Mouse (Mus musculus): Measurements from ENCODE around the gene Ebp.

The Ebp gene

DNA sequence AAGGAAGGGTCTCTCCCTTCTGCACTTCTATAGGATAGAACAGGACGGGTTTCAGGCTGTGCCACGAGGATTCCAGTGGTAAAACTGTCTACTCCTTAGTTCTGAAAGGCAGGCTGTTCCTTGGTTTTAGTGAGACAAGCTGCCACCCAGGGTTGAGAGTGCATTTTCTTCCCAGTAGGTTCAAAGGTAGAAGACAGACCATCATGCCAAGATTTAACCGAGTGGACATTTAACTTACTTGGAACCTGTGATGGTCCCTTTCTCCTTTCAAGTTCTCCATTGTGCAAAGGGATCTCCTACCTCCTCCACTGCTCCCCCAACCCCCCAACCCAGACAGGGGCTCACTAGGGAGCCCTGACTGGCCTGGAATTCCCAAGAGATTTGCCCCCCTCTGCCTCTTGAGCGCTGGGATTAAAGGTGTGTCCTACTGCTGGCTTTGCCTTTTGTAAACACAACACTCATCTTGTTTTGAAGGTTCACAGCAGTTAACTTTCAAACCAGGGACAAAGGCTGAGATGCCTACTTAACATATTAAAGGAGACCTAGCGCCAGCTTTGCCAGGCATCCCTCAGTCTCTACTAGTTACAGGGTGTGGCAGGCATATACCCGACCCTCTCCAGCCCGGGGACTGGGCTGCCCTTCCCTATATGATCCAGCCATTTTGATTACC is 10.3 kb downstream of the Ebp start:
- DNase-seq: no peak

DNA sequence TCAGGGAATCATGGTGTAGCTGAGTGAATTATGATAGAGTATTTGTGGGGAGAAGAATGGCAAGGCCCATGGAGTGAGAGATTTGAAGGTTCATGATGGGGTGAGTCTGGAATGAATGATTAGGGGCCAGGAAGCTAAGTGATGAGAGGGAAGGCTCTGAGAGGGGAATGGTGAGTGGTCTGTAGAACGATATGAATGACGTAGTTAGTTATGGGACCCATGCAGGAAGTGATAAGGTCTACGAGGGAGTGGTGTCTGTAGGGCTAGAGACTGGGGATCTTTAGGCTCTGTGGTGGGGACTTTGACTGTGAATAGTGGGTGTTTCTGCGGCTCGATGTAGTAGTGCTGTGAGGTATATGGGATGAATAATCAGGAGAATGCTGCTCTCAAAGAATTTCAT is 13.7 kb downstream of the Ebp start:
- no peak for DNase-seq

DNA sequence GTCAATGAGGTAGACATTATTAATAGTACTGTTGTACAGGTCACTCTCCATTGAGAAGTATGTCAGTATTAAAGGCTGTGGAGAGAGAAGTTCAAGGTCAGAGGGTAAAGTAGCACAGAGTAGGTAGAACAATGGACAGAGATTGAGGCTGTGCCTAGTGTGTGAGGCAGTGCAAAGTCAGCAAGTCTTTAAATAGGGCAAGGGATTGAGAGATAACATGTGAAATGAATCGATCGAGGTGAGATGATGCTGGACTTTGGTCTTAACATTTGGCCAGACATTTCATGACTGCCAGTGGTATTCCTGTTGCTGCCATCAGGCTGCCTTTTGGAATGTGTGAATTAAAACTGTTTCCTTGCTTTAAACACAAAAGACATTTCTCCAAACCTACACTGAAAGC is 14.4 kb downstream of the Ebp start:
- DNase-seq: no peak

DNA sequence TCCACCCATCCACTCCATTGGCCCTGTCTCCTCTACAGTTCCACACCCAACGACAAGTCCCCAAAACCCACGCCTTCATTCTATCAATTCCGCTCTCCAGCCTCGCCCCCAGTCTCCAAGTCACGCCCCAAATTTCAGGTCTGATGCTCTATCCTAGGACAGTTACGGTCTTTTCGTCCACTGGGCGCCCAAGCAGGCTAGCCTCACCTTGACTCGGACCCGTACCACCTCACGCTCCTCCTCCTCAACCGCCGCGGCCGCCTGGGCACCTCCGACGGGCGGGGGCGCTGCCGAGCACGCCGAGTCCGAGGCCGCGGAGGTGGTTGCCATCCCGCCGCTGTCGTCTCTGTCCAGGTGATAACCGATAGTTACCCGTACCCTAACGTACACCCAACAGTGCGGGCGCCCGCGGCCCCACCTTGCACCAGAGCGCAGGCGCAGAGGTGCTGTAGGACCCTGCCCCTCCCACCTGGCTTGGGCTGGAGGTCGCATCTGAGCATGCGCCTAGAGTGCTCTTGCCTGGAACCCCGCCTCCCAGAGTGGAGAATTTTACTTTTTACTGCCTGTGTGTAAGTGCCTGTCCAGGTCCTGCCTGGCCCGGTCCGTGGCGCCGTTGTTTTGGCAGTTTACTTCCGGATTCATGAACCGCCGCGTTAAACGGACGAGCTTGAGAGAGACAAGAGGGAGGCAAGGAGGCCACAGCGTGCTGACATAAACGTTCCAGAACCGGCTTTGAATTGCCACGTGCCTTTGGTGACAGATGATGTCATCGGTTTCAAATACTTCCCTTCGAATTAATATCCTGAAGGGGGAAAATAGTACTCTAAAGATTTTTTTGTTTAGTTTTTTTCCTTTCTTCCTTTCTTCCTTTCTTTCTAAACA is 17.6 kb downstream of the Ebp start, which contains the start of gene Tbc1d25:
TSS of gene Tbc1d25 (minus strand) at position 678 of the 882 bp plus-strand sequence.
- peak; percentile 92 for DNase-seq

DNA sequence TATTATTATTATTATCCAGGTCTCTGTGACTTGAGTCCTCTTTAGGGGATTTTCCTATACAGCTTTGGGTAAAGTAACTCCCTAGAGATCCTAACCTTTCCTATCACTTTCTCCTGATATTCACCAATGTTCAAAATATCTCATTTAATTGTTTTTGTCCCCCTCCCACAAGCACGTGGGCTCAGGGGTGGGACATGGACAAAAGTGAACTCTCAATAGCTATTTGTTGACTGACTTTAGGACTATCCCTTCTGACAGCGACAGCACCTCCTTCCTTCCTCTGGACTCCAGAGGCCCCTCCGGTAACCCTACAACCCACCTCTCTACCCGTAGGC is 18.2 kb downstream of the Ebp start:
- DNase-seq: no peak

DNA sequence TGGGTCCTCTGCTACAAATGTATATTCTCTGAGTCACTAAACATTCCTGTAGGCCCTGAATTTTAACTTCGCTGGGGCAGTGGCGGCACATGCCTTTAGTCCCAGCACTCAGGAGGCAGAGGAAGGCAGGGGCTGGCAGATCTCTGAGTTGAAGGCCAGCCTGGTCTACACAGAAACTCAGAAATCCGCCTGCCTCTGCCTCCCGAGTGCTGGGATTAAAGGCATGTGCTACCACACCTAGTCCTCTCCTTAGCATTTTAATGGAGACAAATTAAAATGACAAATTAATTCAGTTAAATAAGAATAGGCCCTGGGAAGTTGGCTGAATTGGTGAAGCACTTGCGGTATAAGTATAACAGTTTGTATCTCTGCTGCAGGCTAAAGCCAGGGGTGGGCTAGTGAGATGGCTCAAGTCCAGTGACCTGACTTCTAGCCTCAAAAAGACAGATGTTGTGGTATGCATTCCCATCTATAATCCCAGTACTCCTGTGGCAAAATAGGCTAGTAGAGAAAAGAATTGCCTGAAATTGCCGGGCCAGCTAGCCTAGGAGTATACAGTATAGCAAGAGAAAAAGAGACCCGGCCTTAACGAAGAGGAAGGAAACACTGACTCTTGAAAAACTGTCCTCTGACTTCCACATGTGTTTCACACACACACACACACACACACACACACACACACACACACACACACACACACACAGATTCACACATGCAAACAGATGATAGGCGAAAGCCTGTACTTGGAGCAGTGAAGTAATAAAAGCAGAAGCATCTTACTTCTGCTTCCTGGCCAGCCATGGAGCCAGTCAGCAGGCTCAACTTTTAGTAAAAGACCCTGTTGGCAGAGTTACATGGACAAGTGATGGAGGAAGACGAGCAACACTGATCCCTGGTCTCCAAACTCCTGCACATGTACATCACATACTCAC is 25.3 kb downstream of the Ebp start:
- no peak for DNase-seq

DNA sequence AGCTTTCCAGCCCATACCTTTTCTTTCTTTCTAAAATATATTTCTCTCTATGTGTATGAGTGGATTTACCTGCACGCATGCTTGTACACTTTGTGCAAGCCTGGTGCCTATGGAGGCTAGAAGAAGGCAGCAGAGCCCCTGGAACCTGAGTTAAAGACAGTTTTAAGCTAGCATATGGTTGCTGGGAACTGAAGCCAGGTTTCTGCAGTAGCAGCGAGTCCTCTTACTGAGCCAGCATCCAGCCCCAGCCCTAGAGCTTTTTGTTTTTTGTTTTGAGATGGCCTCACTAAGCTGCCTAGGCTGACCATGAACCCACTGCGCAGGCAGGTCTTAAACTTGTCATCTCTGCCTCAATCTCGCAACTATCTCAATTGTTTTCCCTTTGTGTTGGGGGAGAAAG is 28.8 kb downstream of the Ebp start:
- DNase-seq: no peak

DNA sequence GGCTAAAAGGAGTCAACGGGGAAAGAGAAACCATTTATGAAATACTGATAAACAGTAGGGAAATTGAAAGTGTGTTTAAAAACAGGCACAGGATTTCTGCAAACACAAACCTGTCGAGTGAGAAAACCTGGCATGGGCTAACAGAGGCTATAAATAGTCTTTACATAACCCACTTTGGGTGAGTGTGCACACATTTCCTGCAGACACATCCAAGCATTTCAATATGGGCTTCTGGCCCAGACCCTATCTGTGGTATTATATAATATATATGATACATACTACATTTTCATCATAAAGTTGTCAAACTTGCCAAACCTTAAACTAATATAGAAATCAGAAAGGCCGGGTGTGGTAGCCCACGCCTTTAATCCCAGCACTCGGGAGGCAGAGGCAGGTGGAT is 30.2 kb downstream of the Ebp start:
- no peak for DNase-seq

DNA sequence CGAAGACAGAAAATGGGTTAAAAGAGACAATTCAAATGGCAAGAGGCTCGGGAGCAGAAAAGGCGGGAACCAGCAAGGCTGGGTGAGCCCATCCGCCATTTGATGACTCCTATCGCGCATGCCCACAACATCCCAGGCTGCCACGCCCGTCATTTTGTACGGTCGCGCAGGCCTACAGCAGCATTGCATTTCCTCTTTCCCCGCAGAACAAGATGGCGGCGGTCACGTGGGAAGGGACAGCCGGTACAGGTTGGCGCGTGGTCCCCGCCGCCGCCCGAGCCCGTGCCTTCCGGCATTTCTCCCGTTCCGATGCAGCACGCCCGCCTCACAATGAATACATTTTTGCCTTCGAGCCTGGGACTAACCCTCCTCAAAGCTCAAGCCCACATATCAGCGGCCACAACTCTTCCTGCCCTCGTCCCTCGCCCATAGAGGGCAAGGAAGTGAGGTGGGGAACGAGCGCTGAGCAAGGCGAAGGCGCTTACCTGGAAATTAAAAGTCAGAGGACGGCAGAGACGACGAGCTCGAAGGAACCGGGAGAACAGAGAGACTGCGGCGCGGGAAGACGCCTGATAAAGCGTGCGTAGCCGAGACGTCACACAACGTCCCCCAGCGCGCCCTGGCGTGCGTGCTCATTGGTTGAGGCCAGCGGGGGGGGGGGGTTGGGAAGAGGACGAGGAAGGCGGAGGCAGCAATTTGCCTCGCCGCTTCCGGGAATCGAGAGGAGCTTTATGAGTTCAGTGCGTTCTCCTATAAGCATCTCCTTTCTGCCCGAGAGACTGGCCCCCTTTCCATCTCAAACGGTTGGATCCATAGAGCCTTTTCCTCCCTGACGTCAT is 47.9 kb downstream of the Ebp start, which contains the start of gene Rbm3:
TSS of gene Rbm3 (minus strand) at position 728 of the 839 bp plus-strand sequence.
- DNase-seq: peak; percentile 91

DNA sequence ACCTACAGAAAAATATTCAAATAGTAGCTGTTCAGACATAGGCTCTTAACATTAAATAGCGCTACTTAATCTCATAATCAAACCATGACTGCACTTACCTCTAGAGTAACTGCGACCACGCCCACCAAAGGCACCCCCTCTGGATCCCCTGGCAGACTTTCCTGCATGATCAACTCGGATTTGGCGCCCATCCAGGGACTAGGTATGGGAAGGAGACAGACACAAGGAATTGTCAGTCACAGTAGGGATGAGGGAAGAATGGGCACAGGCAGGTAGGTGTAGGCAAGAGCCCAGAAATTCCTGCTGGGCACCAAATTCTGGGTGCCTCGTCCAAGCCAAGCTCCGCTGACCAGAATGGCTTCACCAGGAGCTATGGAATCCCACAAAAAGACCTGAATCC is 49.6 kb downstream of the Ebp start:
- no peak for DNase-seq

DNA sequence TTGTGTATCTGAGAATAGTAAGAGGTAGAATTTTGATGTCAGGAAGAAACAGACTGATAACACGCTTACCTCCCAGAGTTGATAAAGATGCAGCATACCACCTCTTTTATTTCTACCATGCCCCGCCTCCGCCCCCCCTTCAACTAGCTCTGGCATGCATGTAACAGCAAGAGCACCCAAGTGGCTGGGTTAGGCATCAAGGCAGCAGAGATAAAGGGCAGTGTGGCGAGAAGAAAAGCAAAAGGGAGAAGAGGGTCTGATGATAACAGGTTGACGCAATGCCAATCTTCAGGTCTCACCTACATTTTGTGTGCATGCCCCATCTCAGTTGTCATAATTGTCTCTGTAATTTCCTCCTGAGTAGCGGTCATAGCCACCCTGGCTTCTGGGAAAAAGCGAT is 50.4 kb downstream of the Ebp start:
- DNase-seq: peak; percentile 22

DNA sequence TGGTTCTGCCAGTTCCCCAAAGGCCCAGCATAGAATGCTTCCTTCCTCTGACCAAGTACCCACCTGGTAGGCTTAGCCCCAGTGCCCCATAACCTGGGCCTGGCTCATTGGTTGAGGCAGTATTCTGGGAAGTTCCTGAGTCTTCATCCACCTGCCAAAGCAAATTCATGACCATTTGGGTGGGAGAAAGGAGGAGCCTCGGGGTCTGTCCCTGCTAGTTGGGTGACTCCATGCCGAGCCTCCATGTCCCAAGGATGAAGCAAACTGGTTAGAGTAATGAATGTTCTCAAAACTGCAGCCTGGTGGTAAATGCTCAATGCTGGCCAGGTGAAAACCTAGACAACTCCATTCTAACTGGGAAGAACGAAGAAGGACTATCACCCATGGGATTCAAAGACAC is 52.3 kb downstream of the Ebp start:
- DNase-seq: no peak

DNA sequence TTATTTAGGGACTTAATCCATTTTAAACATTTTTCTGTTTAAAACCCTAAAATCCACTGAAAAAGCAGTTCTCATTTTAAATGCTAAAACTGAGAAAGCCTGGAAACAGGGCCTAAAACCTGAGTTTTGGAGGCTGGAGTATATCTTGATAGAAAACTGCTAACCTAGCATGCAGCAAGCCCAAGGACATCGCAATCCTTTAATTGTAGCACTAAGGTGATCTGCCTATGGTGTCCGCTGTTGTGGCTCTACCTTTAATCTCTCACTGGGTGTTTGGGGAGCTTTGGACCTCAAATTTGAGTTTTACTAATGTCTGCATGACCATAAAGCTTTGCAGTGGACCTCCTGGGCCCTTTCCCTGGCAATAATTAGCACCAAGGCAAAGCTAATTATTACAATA is 52.9 kb downstream of the Ebp start:
- DNase-seq: no peak

DNA sequence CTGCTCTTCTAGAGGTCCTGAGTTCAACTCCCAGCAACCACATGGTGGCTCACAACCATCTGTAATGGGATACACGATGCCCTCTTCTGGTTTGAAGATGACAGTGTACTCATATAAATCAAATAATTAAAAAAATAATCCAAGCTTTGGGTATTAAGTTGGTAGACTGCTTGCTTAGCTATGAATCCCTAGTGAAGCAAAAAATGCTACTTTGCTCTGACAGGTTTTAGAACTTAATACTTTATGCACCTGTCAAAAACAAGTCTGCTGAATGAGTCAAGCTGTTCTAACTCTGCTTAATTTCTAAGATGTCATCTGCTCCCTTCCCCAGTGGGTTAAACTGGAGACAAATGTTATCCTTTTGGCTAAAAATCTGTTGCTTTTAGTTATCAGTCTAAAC is 53.8 kb downstream of the Ebp start:
- no peak for DNase-seq

DNA sequence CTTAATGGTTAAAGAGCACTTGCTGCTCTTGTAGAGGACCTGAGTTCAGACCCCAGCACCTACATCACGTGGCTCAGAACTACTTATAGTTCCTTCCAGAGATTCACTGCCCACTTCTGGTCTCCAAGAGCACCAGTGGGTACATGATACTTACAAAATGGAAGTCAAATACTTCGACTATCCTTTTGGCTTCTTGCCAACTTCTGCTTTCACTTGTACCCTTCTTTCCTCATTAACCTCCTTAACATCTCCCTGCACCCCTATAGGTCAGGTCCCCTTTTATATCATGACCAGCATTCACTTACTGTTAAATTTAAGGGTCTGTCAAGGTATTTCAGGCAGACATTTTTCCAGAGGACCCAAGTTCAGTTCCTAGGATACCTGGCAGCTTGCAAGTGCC is 57.4 kb downstream of the Ebp start:
- DNase-seq: no peak

Measured in liver (tissue).